Mouse (Mus musculus) ZHBTc4 (cell line): ENCODE measurements at regions not wholly inside any gene's neighbourhood (a gene's known extent, or its start where the extent isn't known, plus 50 kb on each side); places are given as distances from the start of the nearest gene placed in this dataset.

Experiments
- DNase-seq: peaks from one replicate; pipeline ENCODE4 v3.0.0-alpha.2; 2011; ENCODE audit warnings: low read depth, low spot score

- DNase-seq, result no peak
Measured at GRCm38 (mm10) chr1:73728377-73728776, 395.9 kb downstream of the Tns1 start.

- DNase-seq, result no peak
Measured at GRCm38 (mm10) chr1:73727781-73728180, 396.5 kb downstream of the Tns1 start.

DNA sequence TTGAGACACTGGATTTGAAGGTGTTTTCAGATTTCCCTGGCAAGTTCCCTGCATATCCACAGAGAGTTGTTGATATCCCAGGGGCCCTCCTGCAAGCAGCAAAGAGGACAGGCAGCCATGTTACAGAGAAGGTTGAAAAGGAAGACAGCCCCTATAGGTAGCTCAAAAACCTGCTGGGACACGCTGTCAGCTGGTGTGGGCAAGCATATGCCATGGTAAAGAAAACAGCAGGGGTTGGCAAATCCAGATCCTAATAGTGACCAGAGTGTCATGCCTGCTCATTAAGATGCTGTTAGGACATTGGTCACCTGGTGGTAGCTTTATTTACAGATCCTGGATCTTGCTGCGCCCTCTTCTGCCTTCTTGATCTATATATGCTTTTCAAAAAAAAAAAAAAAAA lies 397.6 kb downstream of the Tns1 start:
- no peak for DNase-seq

- peak; percentile 17 for DNase-seq
Measured at GRCm38 (mm10) chr1:73725486-73725885, 398.8 kb downstream of the Tns1 start.

GRCm38 (mm10) chr1:73724551-73724950 lies 399.7 kb downstream of the Tns1 start:
- DNase-seq, result no peak

GRCm38 (mm10) chr1:73721486-73722225 lies 402.6 kb downstream of the Tns1 start:
- no peak for DNase-seq

GRCm38 (mm10) chr1:73718421-73718820 lies 405.8 kb downstream of the Tns1 start:
- DNase-seq, result no peak

- no peak for DNase-seq
Measured at GRCm38 (mm10) chr1:73717401-73717800, 406.8 kb downstream of the Tns1 start.

GRCm38 (mm10) chr1:73716901-73717300 lies 407.3 kb downstream of the Tns1 start:
- DNase-seq, result no peak

GRCm38 (mm10) chr1:73715571-73715970 lies 408.7 kb downstream of the Tns1 start:
- no peak for DNase-seq

- no peak for DNase-seq
Measured at GRCm38 (mm10) chr1:73702428-73702842, 421.8 kb downstream of the Tns1 start.

DNA sequence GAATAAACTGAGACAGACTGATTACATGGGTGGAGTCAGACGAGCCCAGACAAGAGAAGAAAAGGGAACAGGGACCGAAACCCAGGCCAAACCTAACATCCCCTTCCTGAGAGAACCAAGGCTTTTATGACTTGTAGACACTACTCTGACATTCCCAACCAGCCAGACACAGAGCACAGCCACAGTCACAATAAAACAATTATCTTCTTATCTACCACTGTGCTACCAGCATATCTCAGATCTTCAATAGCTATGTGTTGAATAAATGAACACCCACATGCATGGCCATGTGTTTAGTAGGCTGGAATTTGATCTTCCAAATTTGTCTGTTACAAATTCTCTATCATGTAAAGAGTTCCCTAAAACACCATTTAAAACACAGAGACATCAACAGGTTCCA lies 430.7 kb downstream of the Tns1 start:
- DNase-seq, result no peak

GRCm38 (mm10) chr1:73685734-73686133 lies 438.5 kb downstream of the Tns1 start:
- no peak for DNase-seq

DNA sequence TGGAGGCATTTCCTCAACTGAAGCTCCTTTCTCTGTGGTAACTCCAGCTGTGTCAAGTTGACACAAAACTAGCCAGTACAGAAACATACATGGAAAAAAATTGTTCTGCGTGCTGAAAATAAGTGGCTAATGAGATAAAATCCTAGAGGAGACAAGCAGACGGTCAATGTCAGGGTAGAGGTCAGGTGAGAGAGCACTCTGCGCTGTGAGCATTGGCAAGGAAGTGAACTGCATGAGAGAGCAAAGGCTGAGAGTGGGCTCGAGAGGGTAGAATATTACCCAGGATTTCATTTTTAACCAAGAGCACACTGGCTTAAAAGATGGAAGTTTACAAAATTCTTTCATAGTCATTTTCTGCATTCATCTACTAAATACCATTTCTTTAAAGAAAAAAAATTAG lies 439.2 kb downstream of the Tns1 start:
- no peak for DNase-seq

GRCm38 (mm10) chr1:73684166-73684565 lies 440.1 kb downstream of the Tns1 start:
- DNase-seq, result no peak

DNA sequence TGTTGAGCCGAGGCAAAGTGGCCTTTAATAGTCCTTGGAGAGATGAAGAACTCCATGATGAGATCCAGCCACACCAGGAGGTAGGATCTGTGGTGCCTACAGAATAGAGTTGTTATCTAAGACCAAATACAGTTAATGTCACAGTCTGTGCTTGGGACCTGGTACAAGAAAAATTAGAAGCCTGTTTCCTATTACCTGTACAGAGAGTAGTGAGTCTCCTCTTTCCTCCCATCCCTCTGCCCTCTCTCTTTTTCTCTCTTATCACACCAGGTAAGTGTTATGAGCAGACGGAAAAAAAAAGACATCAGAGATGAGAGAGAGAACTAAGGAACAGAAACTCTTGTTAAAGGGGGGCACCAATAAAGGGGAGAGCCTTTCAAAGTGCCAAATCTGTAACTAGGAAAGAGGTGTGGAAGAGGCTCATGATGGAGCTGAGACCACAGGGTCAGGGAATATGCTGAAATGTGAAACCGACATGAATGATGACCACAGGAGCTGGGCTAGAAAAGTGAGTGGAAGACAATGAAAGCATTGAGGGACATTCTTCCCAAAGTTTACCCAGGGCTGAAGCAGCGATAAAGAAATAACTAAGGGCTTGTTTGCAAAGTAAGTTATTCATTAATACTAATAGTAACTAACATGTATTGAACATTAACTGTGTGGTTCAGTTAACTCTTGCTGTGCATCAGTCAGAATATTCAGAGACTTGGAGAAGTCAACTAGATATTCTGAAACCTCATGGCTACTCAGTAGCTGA lies 440.9 kb downstream of the Tns1 start:
- DNase-seq, result no peak

DNA sequence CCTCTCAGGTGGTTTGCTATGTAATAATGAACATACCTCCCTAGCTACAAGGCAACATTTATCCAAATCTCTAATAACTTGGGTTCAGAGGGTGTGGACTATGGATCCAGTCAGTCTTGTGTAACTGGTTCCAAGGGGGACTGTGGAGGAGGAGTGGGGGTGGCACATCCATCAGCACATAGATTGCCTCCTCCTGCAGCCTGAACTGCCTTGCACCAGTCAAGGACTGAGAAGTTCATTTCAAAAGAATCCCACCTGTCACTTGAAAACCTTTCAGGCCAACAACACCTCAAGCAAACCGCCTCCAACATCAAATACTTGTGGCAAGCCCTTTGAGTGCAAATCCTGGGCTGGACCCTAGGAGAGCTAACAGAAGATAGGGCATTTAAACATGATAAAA lies 442.6 kb downstream of the Tns1 start:
- peak; percentile 73 for DNase-seq

GRCm38 (mm10) chr1:73680829-73681228 lies 443.4 kb downstream of the Tns1 start:
- no peak for DNase-seq

GRCm38 (mm10) chr1:73673851-73674235 lies 450.4 kb downstream of the Tns1 start:
- no peak for DNase-seq

- no peak for DNase-seq
Measured at GRCm38 (mm10) chr1:73673191-73673850, 450.9 kb downstream of the Tns1 start.

DNA sequence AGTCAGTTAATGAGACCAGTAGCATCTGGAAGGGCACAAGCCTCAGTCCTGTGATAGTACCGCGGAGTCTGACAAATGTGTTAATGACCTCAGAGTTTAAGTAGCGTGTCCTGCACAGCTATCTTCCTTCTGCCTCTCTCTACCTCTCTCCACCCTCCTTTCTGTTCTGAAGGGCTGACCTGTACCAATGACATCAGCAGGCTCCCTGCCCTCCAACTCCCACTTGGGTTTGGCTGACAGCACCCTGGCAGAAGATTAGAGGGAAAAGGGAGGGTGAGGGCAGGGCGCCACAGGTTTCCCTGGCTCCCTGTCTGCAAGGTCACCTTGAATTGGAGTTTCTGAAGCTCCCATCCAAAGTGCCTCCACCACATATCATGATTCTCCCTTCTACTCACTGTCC lies 452.0 kb downstream of the Tns1 start:
- no peak for DNase-seq

DNA sequence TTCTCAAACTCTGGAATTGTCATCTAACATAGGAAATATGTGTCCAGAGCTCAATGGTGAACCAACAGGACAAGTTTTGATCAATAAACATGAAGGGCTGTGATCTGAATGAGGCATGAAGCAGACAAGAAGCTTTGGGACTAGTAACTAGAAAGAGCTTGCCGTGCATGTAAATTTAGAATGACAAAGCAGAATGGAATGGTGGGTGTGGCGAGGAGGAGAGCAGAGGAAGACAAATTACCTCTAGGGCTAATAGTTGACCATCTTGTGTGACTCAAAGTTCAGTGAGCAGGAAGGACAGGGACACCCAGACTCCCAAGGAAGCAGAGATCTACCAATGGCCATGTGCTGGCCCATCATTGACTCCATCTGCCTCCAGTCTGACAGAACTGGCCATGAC lies 455.6 kb downstream of the Tns1 start:
- peak; percentile 64 for DNase-seq

GRCm38 (mm10) chr1:73663546-73663945 lies 460.7 kb downstream of the Tns1 start:
- peak; percentile 93 for DNase-seq
